Mouse (Mus musculus): ENCODE measurements around the gene Syn3. TPM values are rescaled to one million over a fixed set of nuclear protein-coding genes. Genes with fewer than 3 reads are reported as not detected.
"Not testable (repeated sequence)": the region's sequence is repeated elsewhere in the genome, so short reads cannot be mapped to it uniquely, and the experiment has no call there.

Syn3 gene
- polyA plus RNA-seq (2012; rRNA removed): 0.78 and 0.84 TPM in 2 replicates

DNA sequence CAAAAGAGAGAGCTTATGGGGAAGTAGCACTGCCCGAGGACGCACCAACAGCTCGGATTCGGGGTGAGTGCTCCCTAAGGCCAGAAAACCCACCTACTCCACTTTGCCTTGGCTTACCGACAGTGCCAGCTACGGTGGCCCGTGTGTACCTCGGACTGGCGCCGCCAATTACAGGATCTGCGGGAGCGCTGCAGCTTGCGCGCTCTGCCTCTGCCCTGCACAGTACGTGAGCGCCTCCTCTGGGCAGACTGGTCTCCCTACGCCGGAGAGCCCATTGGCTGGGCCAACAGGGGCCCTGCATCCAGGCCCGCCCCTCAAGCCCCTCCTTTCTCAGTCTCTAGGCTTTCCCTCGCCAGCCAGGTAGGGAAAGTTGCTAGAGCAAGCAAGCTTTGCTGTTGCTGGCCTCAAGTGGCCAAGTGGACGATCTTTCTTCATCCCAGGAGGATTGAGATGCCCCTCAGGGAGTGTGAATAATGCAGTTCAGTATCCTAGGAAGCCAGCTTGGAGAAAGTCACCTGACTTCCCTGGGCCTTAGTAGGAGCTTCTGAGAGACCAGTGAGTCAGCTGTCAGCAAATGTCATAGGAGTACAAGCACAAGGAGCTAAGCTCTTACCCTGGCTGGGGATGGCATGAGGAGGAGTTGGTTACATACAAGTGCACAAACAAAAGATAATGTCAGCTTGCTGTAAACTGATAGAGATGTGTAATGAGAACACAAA, at the start of gene Syn3:
Gene Syn3 (minus strand): TSS at position 224 of the 719 bp plus-strand sequence.
- Histone ChIP-seq H3K4me1 (replicated peaks; ENCODE audit: control insufficient read depth, insufficient read depth, low read length) (peaks cover 8% of the 10 kb centered on the region; the same call in 1 of the 2 replicates), H3K36me3 (ENCODE audit: control insufficient read depth, insufficient read depth, low read length) (no peaks in the 10 kb centered on the region), H3K27me3 (ENCODE audit: control insufficient read depth, insufficient read depth, low read length) (no peaks in the 10 kb centered on the region), H3K4me3 (ENCODE audit: control insufficient read depth, insufficient read depth, low read length) (peak within 1 kb of the TSS; percentile 62), H3K27ac (ENCODE audit: control insufficient read depth, insufficient read depth, low read length) (no peak within 1 kb of the TSS)
- under 1% methylated on average over 21 of the region's 21 CpGs for WGBS
- DNase-seq: peak; percentile 87
- peak; percentile 74; the same call in 1 of the 2 replicates for TF ChIP-seq CTCF (IDR thresholded peaks at IDR 0.05; ENCODE audit: borderline replicate concordance, control insufficient read depth, extremely low read depth, insufficient read depth, low read length, poor library complexity)
- no peak for TF ChIP-seq POLR2A (IDR thresholded peaks at IDR 0.05; ENCODE audit: control insufficient read depth, extremely low read depth, insufficient read depth, low read length, poor library complexity)

DNA sequence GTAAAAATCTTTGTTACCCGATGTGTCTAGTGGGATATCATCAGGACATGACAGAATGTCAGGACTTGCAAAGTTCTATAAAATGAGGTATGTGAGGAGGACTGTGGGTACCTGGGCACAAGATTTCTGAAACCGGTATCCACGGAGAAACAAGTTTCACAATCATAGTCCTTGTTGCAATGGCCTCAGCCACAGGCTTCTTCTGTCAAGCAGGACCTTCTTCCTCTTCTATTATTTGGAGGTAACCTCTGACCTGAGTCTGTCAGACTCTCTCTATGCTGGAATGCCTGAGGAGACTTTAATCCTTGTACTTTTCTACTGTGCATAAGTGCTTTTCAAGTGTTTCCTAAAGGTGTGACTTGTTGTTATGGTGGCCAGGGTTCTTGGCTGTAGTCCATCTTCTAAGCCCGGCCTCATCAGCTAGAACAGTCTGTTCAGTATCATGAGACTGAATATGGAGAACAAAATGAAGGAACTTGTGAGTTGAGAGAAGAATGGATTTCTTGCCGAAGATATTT, 27.7 kb upstream of the Syn3 start:
- H3K27me3 ChIP-seq (ENCODE audit: control insufficient read depth, insufficient read depth, low read length); H3K27ac ChIP-seq (ENCODE audit: control insufficient read depth, insufficient read depth, low read length); H3K4me1 ChIP-seq (replicated peaks; ENCODE audit: control insufficient read depth, insufficient read depth, low read length); DNase-seq; H3K4me3 ChIP-seq (ENCODE audit: control insufficient read depth, insufficient read depth, low read length); H3K36me3 ChIP-seq (ENCODE audit: control insufficient read depth, insufficient read depth, low read length): not testable (repeated sequence)
- 96% methylated on average over 4 of the region's 5 CpGs for WGBS

DNA sequence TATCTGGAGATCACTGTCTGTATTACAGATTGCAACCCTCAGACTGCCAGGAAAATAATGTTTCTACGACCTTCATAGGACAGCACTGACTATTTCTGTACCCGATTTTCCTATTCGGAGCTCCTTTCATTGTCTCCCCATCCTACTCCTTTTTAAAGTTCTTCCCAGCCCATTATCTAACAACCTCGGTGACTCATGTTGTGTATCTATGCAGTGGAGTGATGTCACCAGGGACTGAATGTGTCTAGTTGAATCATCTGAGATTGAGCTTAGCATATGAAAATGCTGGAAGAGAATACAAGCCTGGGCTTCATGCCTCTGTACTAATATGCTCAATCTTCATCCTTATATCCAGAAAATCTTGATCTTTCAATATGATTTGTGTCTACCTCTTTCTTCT, 15.1 kb upstream of the Syn3 start:
- no peak overlapping the region for H3K4me3 ChIP-seq (ENCODE audit: control insufficient read depth, insufficient read depth, low read length)
- H3K27me3 ChIP-seq (ENCODE audit: control insufficient read depth, insufficient read depth, low read length): no peaks in the 10 kb centered on the region
- no peak for TF ChIP-seq POLR2A (IDR thresholded peaks at IDR 0.05; ENCODE audit: control insufficient read depth, extremely low read depth, insufficient read depth, low read length, poor library complexity)
- no peak for TF ChIP-seq CTCF (IDR thresholded peaks at IDR 0.05; ENCODE audit: borderline replicate concordance, control insufficient read depth, extremely low read depth, insufficient read depth, low read length, poor library complexity)
- H3K27ac ChIP-seq (ENCODE audit: control insufficient read depth, insufficient read depth, low read length): no peak overlapping the region
- WGBS: 88% methylated on average over 4 of the region's 4 CpGs
- no peak for DNase-seq
- H3K4me1 ChIP-seq (replicated peaks; ENCODE audit: control insufficient read depth, insufficient read depth, low read length): no peaks in the 10 kb centered on the region
- no peaks in the 10 kb centered on the region for H3K36me3 ChIP-seq (ENCODE audit: control insufficient read depth, insufficient read depth, low read length)

DNA sequence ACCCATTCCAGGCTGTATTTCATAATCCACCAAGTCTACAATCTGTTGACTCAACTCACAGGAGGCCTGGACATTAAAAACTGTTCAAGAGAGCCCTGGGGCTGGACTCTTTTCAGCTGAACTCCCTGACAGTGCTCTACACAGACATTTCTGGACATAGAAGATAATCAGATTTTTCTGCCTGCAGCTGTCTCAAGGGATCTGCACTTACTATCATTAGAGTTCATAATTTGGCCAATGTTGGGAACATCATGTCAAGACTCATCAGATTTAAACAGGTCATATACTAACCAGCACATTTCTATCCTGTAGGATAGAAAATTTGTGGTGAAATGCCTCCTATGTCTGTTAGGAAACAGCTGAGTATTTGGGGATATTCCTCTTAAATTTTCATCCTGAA, 12.2 kb upstream of the Syn3 start:
- no peak overlapping the region for H3K4me3 ChIP-seq (ENCODE audit: control insufficient read depth, insufficient read depth, low read length)
- no peaks in the 10 kb centered on the region for H3K4me1 ChIP-seq (replicated peaks; ENCODE audit: control insufficient read depth, insufficient read depth, low read length)
- no peak for DNase-seq
- TF ChIP-seq CTCF (IDR thresholded peaks at IDR 0.05; ENCODE audit: borderline replicate concordance, control insufficient read depth, extremely low read depth, insufficient read depth, low read length, poor library complexity): no peak
- no peak for TF ChIP-seq POLR2A (IDR thresholded peaks at IDR 0.05; ENCODE audit: control insufficient read depth, extremely low read depth, insufficient read depth, low read length, poor library complexity)
- no peak overlapping the region for H3K27ac ChIP-seq (ENCODE audit: control insufficient read depth, insufficient read depth, low read length)
- H3K36me3 ChIP-seq (ENCODE audit: control insufficient read depth, insufficient read depth, low read length): no peaks in the 10 kb centered on the region
- H3K27me3 ChIP-seq (ENCODE audit: control insufficient read depth, insufficient read depth, low read length): no peaks in the 10 kb centered on the region

DNA sequence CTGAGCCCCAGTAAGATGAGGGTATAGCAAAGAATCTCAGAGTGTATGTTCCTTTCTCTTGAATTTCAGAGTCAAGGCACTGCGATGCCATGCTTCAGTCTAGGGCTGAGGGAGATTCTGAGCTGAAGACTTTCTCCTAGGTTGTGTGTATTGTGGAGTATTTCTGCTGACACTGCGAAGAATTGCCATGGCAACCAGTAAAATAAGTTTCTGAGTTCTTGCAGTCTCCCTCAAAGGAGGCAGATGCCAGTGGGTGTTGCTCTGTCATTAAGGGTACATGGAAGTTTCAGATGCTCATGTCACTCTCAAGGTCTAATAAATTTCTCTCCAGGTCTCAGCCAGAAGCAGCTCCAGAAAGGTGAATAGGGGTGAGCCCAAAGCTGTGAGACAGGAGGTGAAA, 3.4 kb upstream of the Syn3 start:
- Histone ChIP-seq H3K36me3 (ENCODE audit: control insufficient read depth, insufficient read depth, low read length) (no peaks in the 10 kb centered on the region), H3K4me3 (ENCODE audit: control insufficient read depth, insufficient read depth, low read length) (no peak overlapping the region), H3K27me3 (ENCODE audit: control insufficient read depth, insufficient read depth, low read length) (no peaks in the 10 kb centered on the region), H3K27ac (ENCODE audit: control insufficient read depth, insufficient read depth, low read length) (no peak overlapping the region), H3K4me1 (replicated peaks; ENCODE audit: control insufficient read depth, insufficient read depth, low read length) (peaks cover 8% of the 10 kb centered on the region; the same call in 1 of the 2 replicates)
- DNase-seq: no peak
- TF ChIP-seq CTCF (IDR thresholded peaks at IDR 0.05; ENCODE audit: borderline replicate concordance, control insufficient read depth, extremely low read depth, insufficient read depth, low read length, poor library complexity): no peak
- TF ChIP-seq POLR2A (IDR thresholded peaks at IDR 0.05; ENCODE audit: control insufficient read depth, extremely low read depth, insufficient read depth, low read length, poor library complexity): no peak
- 80% methylated on average over 2 of the region's 2 CpGs for WGBS

DNA sequence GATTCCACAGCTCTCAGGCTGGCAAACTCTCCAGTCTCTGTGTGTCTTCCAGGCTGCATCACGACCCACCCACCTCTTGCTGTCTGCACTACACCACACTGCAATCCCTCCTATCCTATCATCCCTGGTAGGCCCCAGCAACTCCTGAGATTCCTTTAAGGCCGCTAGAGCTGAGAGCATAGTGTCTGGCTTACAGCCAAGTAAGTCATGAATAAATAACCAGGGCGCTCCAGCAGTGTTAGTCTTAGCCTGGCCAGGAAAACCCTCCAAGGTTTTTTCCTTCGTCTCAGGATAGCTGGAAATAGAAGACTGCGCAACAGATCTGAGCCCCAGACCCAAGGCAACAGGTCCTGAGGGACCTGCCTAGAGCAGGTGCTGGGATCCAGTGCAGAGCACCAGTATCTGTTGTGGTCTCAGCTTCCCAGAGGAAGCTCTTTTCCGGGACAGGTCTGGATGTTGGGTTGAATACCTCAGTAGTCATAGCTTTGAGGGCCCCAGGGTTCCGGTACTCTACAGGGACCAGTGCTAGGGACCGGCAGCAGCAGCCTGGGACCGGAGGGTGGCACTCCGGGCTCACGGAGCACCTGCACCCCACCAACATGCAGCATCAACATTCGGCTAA, 534 bp downstream of the Syn3 start:
- Histone ChIP-seq H3K4me3 (ENCODE audit: control insufficient read depth, insufficient read depth, low read length) (peak overlapping the region; percentile 62), H3K4me1 (replicated peaks; ENCODE audit: control insufficient read depth, insufficient read depth, low read length) (peaks cover 8% of the 10 kb centered on the region; the same call in 1 of the 2 replicates), H3K27ac (ENCODE audit: control insufficient read depth, insufficient read depth, low read length) (no peak overlapping the region), H3K27me3 (ENCODE audit: control insufficient read depth, insufficient read depth, low read length) (no peaks in the 10 kb centered on the region), H3K36me3 (ENCODE audit: control insufficient read depth, insufficient read depth, low read length) (no peaks in the 10 kb centered on the region)
- 14% methylated on average over 12 of the region's 12 CpGs for WGBS
- TF ChIP-seq POLR2A (IDR thresholded peaks at IDR 0.05; ENCODE audit: control insufficient read depth, extremely low read depth, insufficient read depth, low read length, poor library complexity): no peak
- no peak for TF ChIP-seq CTCF (IDR thresholded peaks at IDR 0.05; ENCODE audit: borderline replicate concordance, control insufficient read depth, extremely low read depth, insufficient read depth, low read length, poor library complexity)
- DNase-seq: no peak

All from thymus, adult 2 months (tissue).